Mouse (Mus musculus): Measurements from ENCODE around the gene Psmd9. TPM values are rescaled to one million over a fixed set of nuclear protein-coding genes. Genes with fewer than 3 reads are reported as not detected.

Psmd9 gene
- polyA plus RNA-seq, 1 experiment, result 21.9 TPM

GRCm38 (mm10) chr5:123235731-123236130, 66.5 kb downstream of the Psmd9 start:
- WGBS, result 39% methylated on average over 2 of the region's 2 CpGs
- TF ChIP-seq POLR2A (IDR thresholded peaks at IDR 0.05; ENCODE audit: low read depth, low read length) (no peak), CTCF (IDR thresholded peaks at IDR 0.05; ENCODE audit: extremely low read depth, insufficient read length, insufficient replicate concordance, low read depth, low read length) (peak; percentile 77; the same call in 1 of the 2 replicates)
- Histone ChIP-seq H3K4me3 (ENCODE audit: low read depth, low read length) (no peak overlapping the region), H3K36me3 (ENCODE audit: control insufficient read depth, insufficient read depth, low read length) (peaks cover 9% of the 10 kb centered on the region; the same call in 1 of the 2 replicates), H3K4me1 (ENCODE audit: control insufficient read depth, insufficient read depth, insufficient read length, low read length) (no peaks in the 10 kb centered on the region), H3K27ac (ENCODE audit: insufficient read depth, low read depth, low read length) (no peak overlapping the region), H3K27me3 (ENCODE audit: control insufficient read depth, insufficient read depth, low read length) (no peaks in the 10 kb centered on the region)

- H3K27me3 ChIP-seq (ENCODE audit: control insufficient read depth, insufficient read depth, low read length), result no peaks in the 10 kb centered on the region
- peaks cover 10% of the 10 kb centered on the region; the same call in 1 of the 2 replicates for H3K36me3 ChIP-seq (ENCODE audit: control insufficient read depth, insufficient read depth, low read length)
- H3K4me1 ChIP-seq (ENCODE audit: control insufficient read depth, insufficient read depth, insufficient read length, low read length), result no peaks in the 10 kb centered on the region
- 90% methylated on average over 9 of the region's 9 CpGs for WGBS
- H3K4me3 ChIP-seq (ENCODE audit: low read depth, low read length), result no peak overlapping the region
- H3K27ac ChIP-seq (ENCODE audit: insufficient read depth, low read depth, low read length), result no peak overlapping the region
- TF ChIP-seq POLR2A (IDR thresholded peaks at IDR 0.05; ENCODE audit: low read depth, low read length), result no peak
- TF ChIP-seq CTCF (IDR thresholded peaks at IDR 0.05; ENCODE audit: extremely low read depth, insufficient read length, insufficient replicate concordance, low read depth, low read length), result no peak
These were observed 67.2 kb downstream of the Psmd9 start for GRCm38 (mm10) chr5:123236426-123236825.

GRCm38 (mm10) chr5:123239501-123239900, 70.3 kb downstream of the Psmd9 start:
- WGBS, result 94% methylated on average over 11 of the region's 11 CpGs
- H3K36me3 ChIP-seq (ENCODE audit: control insufficient read depth, insufficient read depth, low read length), result peaks cover 28% of the 10 kb centered on the region
- H3K4me3 ChIP-seq (ENCODE audit: low read depth, low read length), result no peak overlapping the region

DNA sequence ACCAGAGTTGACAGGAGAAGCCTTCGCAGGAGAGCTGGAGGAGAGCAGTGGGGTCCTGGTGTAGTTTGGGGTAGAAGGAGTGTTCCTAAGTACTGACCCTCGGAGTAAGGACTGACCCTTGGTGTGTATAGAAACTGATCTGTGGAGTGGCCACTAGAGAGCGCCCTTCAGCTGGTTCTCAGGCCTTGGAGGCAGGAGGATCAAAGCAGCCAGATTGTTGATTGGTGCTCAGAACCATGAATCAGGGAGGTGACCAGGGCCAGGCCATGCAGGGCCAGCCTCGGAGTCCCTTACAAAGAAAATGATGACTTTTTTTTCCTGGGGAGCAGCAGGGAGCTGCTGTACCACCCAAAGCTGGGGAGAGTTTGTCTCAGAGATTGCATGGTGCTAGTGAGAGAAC, 76.3 kb downstream of the Psmd9 start:
- H3K27ac ChIP-seq (ENCODE audit: insufficient read depth, low read depth, low read length), result no peak overlapping the region
- WGBS, result 32% methylated on average over 4 of the region's 4 CpGs
- H3K36me3 ChIP-seq (ENCODE audit: control insufficient read depth, insufficient read depth, low read length), result peaks cover 28% of the 10 kb centered on the region
- H3K27me3 ChIP-seq (ENCODE audit: control insufficient read depth, insufficient read depth, low read length), result no peaks in the 10 kb centered on the region
- H3K4me1 ChIP-seq (ENCODE audit: control insufficient read depth, insufficient read depth, insufficient read length, low read length), result no peaks in the 10 kb centered on the region
- TF ChIP-seq POLR2A (IDR thresholded peaks at IDR 0.05; ENCODE audit: low read depth, low read length) (no peak), CTCF (IDR thresholded peaks at IDR 0.05; ENCODE audit: extremely low read depth, insufficient read length, insufficient replicate concordance, low read depth, low read length) (peak; percentile 69; the same call in 1 of the 2 replicates)
- no peak overlapping the region for H3K4me3 ChIP-seq (ENCODE audit: low read depth, low read length)

More at GRCm38 (mm10) chr5:123239501-123239900, 70.3 kb downstream of the Psmd9 start:
- Histone ChIP-seq H3K4me1 (ENCODE audit: control insufficient read depth, insufficient read depth, insufficient read length, low read length) (no peaks in the 10 kb centered on the region), H3K27ac (ENCODE audit: insufficient read depth, low read depth, low read length) (no peak overlapping the region), H3K27me3 (ENCODE audit: control insufficient read depth, insufficient read depth, low read length) (no peaks in the 10 kb centered on the region)
- TF ChIP-seq POLR2A (IDR thresholded peaks at IDR 0.05; ENCODE audit: low read depth, low read length) (no peak), CTCF (IDR thresholded peaks at IDR 0.05; ENCODE audit: extremely low read depth, insufficient read length, insufficient replicate concordance, low read depth, low read length) (no peak)

- no peak overlapping the region for H3K4me3 ChIP-seq (ENCODE audit: low read depth, low read length)
- TF ChIP-seq POLR2A (IDR thresholded peaks at IDR 0.05; ENCODE audit: low read depth, low read length) (no peak), CTCF (IDR thresholded peaks at IDR 0.05; ENCODE audit: extremely low read depth, insufficient read length, insufficient replicate concordance, low read depth, low read length) (no peak)
- no peaks in the 10 kb centered on the region for H3K4me1 ChIP-seq (ENCODE audit: control insufficient read depth, insufficient read depth, insufficient read length, low read length)
- 65% methylated on average over 8 of the region's 8 CpGs for WGBS
- no peak overlapping the region for H3K27ac ChIP-seq (ENCODE audit: insufficient read depth, low read depth, low read length)
- H3K27me3 ChIP-seq (ENCODE audit: control insufficient read depth, insufficient read depth, low read length), result no peaks in the 10 kb centered on the region
- peaks cover 7% of the 10 kb centered on the region for H3K36me3 ChIP-seq (ENCODE audit: control insufficient read depth, insufficient read depth, low read length)
These were observed 82.2 kb downstream of the Psmd9 start for GRCm38 (mm10) chr5:123251390-123251789.

- Histone ChIP-seq H3K36me3 (ENCODE audit: control insufficient read depth, insufficient read depth, low read length) (peaks cover 7% of the 10 kb centered on the region), H3K4me3 (ENCODE audit: low read depth, low read length) (no peak within 1 kb of the TSS), H3K27ac (ENCODE audit: insufficient read depth, low read depth, low read length) (no peak within 1 kb of the TSS), H3K4me1 (ENCODE audit: control insufficient read depth, insufficient read depth, insufficient read length, low read length) (no peaks in the 10 kb centered on the region), H3K27me3 (ENCODE audit: control insufficient read depth, insufficient read depth, low read length) (no peaks in the 10 kb centered on the region)
- WGBS, result 7% methylated on average over 18 of the region's 18 CpGs
- TF ChIP-seq POLR2A (IDR thresholded peaks at IDR 0.05; ENCODE audit: low read depth, low read length) (no peak), CTCF (IDR thresholded peaks at IDR 0.05; ENCODE audit: extremely low read depth, insufficient read length, insufficient replicate concordance, low read depth, low read length) (peak; percentile 70)
These were observed 82.6 kb downstream of the Psmd9 start, which contains the start of gene Wdr66 for GRCm38 (mm10) chr5:123251834-123252233. Gene Wdr66 (plus strand): TSS chr5:123252102.

GRCm38 (mm10) chr5:123256841-123257755, 87.9 kb downstream of the Psmd9 start:
- no peak for TF ChIP-seq POLR2A (IDR thresholded peaks at IDR 0.05; ENCODE audit: low read depth, low read length)
- no peak for TF ChIP-seq CTCF (IDR thresholded peaks at IDR 0.05; ENCODE audit: extremely low read depth, insufficient read length, insufficient replicate concordance, low read depth, low read length)
- no peaks in the 10 kb centered on the region for H3K36me3 ChIP-seq (ENCODE audit: control insufficient read depth, insufficient read depth, low read length)
- H3K4me1 ChIP-seq (ENCODE audit: control insufficient read depth, insufficient read depth, insufficient read length, low read length), result no peaks in the 10 kb centered on the region
- WGBS, result 39% methylated on average over 23 of the region's 23 CpGs
- 0 out of 2 replicates have a peak overlapping the region, but pooled peaks have one; percentile 8 for H3K27ac ChIP-seq (ENCODE audit: insufficient read depth, low read depth, low read length)
- no peaks in the 10 kb centered on the region for H3K27me3 ChIP-seq (ENCODE audit: control insufficient read depth, insufficient read depth, low read length)
- peak overlapping the region; percentile 27 for H3K4me3 ChIP-seq (ENCODE audit: low read depth, low read length)

Measured in small intestine, adult 2 months (tissue).